Mouse (Mus musculus) limb, embryonic 15.5 days (tissue): ENCODE results near the gene Slc32a1. TPM values are rescaled to one million over a fixed set of nuclear protein-coding genes. Genes with fewer than 3 reads are reported as not detected.

ENCODE experiments used
- ATAC-seq: fragments of 200-750 bp; cut with Nextera tagmentation; 2 replicates; pipeline ENCODE4 v1.8.0; 2017; ENCODE audit warnings: low read depth, moderate TSS enrichment; ENCODE audit not compliant: insufficient number of reproducible peaks, low FRiP score, low TSS enrichment
- H3K27ac ChIP-seq: fragments of 300-500 bp; sonication (generic); 2 replicates; pipeline ENCODE4 v1.5.1; 2015; ENCODE audit warnings: moderate library complexity, mild to moderate bottlenecking, inconsistent platforms
- H3K27me3 ChIP-seq: fragments of 300-500 bp; sonication (generic); 2 replicates; pipeline ENCODE4 v1.6.1; 2015; ENCODE audit warnings: inconsistent platforms
- H3K36me3 ChIP-seq: fragments of 300-500 bp; sonication (generic); 2 replicates; pipeline ENCODE4 v1.6.1; 2015; ENCODE audit warnings: inconsistent platforms
- H3K4me1 ChIP-seq: fragments of 300-500 bp; sonication (generic); 2 replicates; pipeline ENCODE4 v1.6.1; 2015; ENCODE audit warnings: inconsistent platforms
- H3K4me2 ChIP-seq: fragments of 300-500 bp; sonication (generic); 2 replicates; pipeline ENCODE4 v1.6.1; 2015; ENCODE audit warnings: mild to moderate bottlenecking, inconsistent platforms
- H3K4me3 ChIP-seq: fragments of 300-500 bp; sonication (generic); 2 replicates; pipeline ENCODE4 v1.5.1; 2015; ENCODE audit warnings: mild to moderate bottlenecking, inconsistent platforms
- H3K9ac ChIP-seq: fragments of 300-500 bp; sonication (generic); 2 replicates; pipeline ENCODE4 v1.6.1; 2015; ENCODE audit warnings: inconsistent platforms
- H3K9me3 ChIP-seq: fragments of 300-500 bp; sonication (generic); 2 replicates; pipeline ENCODE4 v1.6.1; 2016; ENCODE audit warnings: inconsistent platforms
- WGBS: fragments of 180-500 bp; shearing (Covaris S2); methylation state at CpG from one replicate; pipeline ENCODE4 v1.1.7; 2015; 5-methylcytosine and 5-hydroxymethylcytosine counted together
- polyA plus RNA-seq: library from polyadenylated mRNA; unstranded; fragments of >200 nt; fragmentation: Nextera tagmentation; extraction: Ambion mirVana; gene quantifications from 2 replicates; pipeline ENCODE4 v1.2.1, GENCODE M21; 2015

Slc32a1 gene
- polyA plus RNA-seq, 1 experiment from 2014 or later = not detected

DNA sequence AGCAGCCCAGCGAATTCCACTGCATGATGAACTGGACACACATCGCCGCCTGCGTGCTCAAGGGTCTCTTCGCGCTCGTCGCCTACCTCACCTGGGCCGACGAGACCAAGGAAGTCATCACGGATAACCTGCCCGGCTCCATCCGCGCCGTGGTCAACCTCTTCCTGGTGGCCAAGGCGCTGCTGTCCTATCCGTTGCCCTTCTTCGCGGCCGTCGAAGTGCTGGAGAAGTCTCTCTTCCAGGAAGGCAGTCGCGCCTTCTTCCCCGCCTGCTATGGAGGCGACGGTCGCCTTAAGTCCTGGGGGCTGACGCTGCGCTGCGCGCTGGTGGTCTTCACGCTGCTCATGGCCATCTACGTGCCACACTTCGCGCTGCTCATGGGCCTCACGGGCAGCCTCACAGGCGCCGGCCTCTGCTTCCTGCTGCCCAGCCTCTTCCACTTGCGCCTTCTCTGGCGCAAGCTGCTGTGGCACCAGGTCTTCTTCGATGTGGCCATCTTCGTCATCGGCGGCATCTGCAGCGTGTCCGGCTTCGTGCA, 3.9 kb downstream of the Slc32a1 start:
- Histone ChIP-seq H3K9me3 (no peaks in the 10 kb centered on the region), H3K9ac (no peak overlapping the region), H3K27me3 (peaks cover 99% of the 10 kb centered on the region), H3K27ac (no peak overlapping the region), H3K4me2 (0 out of 2 replicates have a peak overlapping the region, but pooled peaks have one; percentile 29), H3K36me3 (no peaks in the 10 kb centered on the region), H3K4me1 (peaks cover 40% of the 10 kb centered on the region), H3K4me3 (peak overlapping the region; percentile 11)
- no peak for ATAC-seq
- WGBS = 2% methylated on average over 47 of the region's 47 CpGs

DNA sequence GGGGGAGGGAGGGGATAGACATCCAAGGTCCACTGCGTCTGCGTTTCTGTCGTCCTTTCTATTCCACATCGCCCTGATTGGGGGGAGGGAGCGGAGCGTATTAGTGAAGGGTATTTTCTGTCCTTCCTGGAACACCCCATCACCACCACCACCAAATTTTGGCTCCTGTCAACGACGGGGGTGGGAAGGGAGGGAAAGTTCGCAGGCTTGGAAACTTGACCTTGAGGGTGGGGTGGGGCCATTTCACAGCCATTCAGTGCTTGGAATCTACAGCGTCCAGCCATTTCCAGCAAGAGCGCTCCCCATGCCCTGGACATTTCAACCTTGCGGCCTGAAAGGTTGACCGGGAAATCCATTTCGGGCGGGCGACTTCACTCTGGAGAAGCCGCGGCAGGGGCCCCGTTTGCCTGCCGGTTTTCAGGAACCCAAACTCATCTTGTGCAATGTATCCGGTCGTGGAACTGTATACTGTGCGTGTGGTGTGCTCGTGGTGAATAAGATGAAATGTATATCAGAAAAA, 4.7 kb downstream of the Slc32a1 start:
- WGBS = 3% methylated on average over 21 of the region's 24 CpGs

DNA sequence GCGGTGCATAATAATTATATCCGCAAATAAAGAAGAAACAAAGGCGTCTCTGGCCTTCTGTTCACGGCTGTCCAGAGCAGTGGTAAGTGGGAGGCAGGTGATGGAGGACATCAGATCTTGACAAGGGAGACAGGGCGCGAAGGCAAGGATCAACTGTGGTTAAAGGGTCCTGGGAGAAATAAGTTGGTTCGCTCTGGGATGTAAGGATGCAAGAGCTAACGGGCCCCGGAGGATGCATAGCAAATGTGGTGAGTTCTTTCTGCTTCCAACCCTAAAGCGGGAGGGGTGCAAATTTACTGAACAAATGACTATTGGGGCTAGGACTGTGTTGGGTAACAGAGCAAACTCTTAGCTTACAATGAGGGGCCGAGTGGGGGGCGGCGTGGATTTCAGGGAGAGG, 5.1 kb downstream of the Slc32a1 start:
- no peak for ATAC-seq

More for the DNA sequence above, 4.7 kb downstream of the Slc32a1 start:
- Histone ChIP-seq H3K9ac (no peak overlapping the region), H3K9me3 (no peaks in the 10 kb centered on the region), H3K4me2 (0 out of 2 replicates have a peak overlapping the region, but pooled peaks have one; percentile 29), H3K36me3 (no peaks in the 10 kb centered on the region), H3K27ac (no peak overlapping the region), H3K27me3 (peaks cover 98% of the 10 kb centered on the region), H3K4me3 (peak overlapping the region; percentile 11; the same call in 1 of the 2 replicates), H3K4me1 (peaks cover 35% of the 10 kb centered on the region)
- ATAC-seq = no peak

DNA sequence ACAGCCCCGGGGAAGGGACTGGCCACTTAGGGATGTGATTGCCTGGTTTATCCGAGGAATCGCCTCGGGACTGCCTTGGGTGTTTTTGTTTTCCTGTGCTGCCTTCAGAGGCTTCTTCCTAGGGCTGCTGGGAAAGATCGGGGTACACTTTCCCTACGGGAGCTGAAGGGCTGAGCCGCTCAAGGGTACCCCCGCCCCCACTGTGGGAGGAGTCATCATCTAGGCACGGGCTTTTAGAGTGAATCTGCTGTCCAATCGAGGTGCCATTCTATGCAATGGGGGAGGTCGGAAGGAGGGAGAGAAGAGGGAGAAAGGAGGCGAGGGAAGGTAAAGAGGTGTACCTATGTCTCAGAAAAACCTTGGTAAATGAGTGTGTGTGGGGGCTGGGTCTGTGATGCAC, 5.7 kb downstream of the Slc32a1 start:
- Histone ChIP-seq H3K9ac (no peak overlapping the region), H3K4me1 (peaks cover 25% of the 10 kb centered on the region), H3K27ac (no peak overlapping the region), H3K4me2 (no peak overlapping the region), H3K36me3 (no peaks in the 10 kb centered on the region), H3K9me3 (no peaks in the 10 kb centered on the region), H3K4me3 (no peak overlapping the region), H3K27me3 (peaks cover 96% of the 10 kb centered on the region)
- ATAC-seq = no peak
- 1% methylated on average over 12 of the region's 12 CpGs for WGBS

More for the DNA sequence above, 5.1 kb downstream of the Slc32a1 start:
- WGBS = 4% methylated on average over 13 of the region's 13 CpGs
- Histone ChIP-seq H3K4me3 (no peak overlapping the region), H3K9ac (no peak overlapping the region), H3K27ac (no peak overlapping the region), H3K4me2 (no peak overlapping the region), H3K36me3 (no peaks in the 10 kb centered on the region), H3K27me3 (peaks cover 97% of the 10 kb centered on the region), H3K4me1 (peaks cover 31% of the 10 kb centered on the region), H3K9me3 (no peaks in the 10 kb centered on the region)

DNA sequence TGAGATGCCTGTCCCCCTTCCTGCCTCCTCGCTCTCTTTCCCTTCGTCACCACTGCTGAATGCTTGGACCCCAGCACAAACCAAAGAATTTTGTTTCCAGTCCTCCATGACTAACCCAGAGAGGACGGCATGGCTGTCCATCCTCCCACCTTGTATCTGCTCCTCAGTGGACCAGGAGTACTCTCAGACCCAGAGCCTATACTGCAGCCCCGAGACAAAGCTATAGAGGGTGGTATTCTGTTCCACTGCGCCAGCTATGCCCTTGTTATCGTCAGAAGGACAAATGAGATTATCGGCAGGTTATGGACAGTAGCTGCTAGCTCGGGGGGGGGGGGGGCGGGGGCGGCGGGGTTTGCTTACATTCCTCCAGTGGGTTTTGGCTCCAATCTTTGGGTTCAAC, 6.2 kb downstream of the Slc32a1 start:
- WGBS = 14% methylated on average over 11 of the region's 11 CpGs
- H3K4me2 ChIP-seq = no peak overlapping the region
- no peak for ATAC-seq

DNA sequence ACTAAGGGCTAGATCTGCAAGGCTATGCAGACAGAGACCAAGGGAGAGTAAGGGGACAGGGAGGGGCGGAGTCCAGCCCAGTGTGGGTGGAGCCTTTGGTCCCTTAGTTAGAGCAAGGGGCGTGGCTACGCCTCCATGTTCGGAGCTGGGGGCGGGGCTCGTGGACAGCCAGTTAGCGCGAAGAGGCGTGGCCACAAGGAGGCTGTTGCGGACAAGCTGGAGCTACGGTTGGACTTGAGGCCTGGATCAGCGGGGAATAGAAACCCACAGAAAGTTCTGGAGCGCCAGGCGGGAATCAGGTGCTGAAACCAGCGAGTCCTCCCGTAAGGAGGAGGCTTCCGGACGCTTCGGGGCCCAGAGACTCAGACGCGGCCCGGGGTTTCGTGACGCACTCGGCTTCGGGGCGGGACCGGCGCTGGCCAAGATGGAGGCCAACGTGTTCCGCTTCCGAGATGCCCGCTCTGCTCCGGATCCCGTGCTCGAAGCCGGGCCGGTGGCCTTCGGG, 14.2 kb downstream of the Slc32a1 start, which contains the start of gene Actr5:
TSS of gene Actr5 (plus strand) at position 171 of the 505 bp plus-strand sequence.
- Histone ChIP-seq H3K27me3 (peaks cover 22% of the 10 kb centered on the region), H3K36me3 (peaks cover 21% of the 10 kb centered on the region), H3K9ac (peak within 1 kb of the TSS; percentile 75), H3K27ac (peak within 1 kb of the TSS; percentile 95), H3K4me2 (peak within 1 kb of the TSS; percentile 72), H3K4me1 (peaks cover 9% of the 10 kb centered on the region), H3K4me3 (peak within 1 kb of the TSS; percentile 90), H3K9me3 (no peaks in the 10 kb centered on the region)
- ATAC-seq = peak; percentile 93
- WGBS = under 1% methylated on average over 39 of the region's 39 CpGs

More for the DNA sequence above, 6.2 kb downstream of the Slc32a1 start:
- Histone ChIP-seq H3K27ac (no peak overlapping the region), H3K36me3 (no peaks in the 10 kb centered on the region), H3K9me3 (no peaks in the 10 kb centered on the region), H3K4me1 (peaks cover 22% of the 10 kb centered on the region), H3K4me3 (no peak overlapping the region), H3K9ac (no peak overlapping the region), H3K27me3 (peaks cover 95% of the 10 kb centered on the region)

DNA sequence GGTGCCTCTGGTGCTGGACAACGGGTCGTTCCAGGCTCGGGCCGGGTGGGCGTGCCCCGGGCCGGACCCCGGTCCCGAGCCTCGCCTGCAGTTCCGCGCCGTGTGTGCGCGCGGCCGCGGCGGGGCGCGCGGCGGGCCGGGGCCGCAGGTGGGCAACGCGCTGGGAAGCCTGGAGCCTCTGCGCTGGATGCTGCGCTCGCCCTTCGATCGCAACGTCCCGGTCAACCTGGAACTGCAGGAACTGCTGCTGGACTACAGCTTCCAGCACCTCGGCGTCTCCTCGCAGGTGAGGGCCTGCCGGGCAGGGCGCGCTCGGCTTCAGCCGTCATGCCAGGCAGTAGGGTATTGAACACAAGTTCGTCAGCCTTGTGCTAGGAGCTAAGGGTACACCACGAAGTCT, 14.7 kb downstream of the Slc32a1 start:
- Histone ChIP-seq H3K9ac (peak overlapping the region; percentile 75), H3K27ac (peak overlapping the region; percentile 95), H3K4me3 (peak overlapping the region; percentile 90), H3K9me3 (no peaks in the 10 kb centered on the region), H3K27me3 (peaks cover 18% of the 10 kb centered on the region), H3K4me1 (peaks cover 9% of the 10 kb centered on the region), H3K36me3 (peaks cover 26% of the 10 kb centered on the region), H3K4me2 (peak overlapping the region; percentile 72)
- ATAC-seq = no peak; the same call in 1 of the 2 replicates
- WGBS = 0% methylated on average over 43 of the region's 44 CpGs

DNA sequence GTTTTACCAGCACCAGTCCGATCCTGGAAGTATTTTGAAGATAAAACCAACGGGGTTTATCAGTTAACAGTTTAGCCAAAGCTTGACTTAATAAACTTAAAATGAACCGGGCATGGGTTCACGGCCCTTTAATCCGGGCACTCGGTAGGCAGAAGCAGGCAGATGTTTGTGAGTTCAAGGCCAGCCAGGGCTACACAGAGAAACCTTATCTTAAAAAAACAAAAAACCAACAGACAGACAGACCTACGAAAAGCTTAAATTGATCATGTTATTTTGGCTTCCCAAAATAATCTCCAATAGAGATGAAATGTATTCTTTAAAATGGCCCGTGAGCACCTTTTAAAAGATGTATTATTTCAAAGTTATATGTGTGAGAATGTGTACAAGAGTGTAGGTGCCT, 15.1 kb downstream of the Slc32a1 start:
- H3K27me3 ChIP-seq = peaks cover 15% of the 10 kb centered on the region
- no peak overlapping the region for H3K27ac ChIP-seq
- H3K9ac ChIP-seq = peak overlapping the region; percentile 75
- peak overlapping the region; percentile 90 for H3K4me3 ChIP-seq
- peak overlapping the region; percentile 72 for H3K4me2 ChIP-seq
- H3K4me1 ChIP-seq = peaks cover 9% of the 10 kb centered on the region
- no peak for ATAC-seq
- H3K9me3 ChIP-seq = no peaks in the 10 kb centered on the region
- peaks cover 31% of the 10 kb centered on the region for H3K36me3 ChIP-seq
- WGBS = 37% methylated on average over 8 of the region's 8 CpGs

DNA sequence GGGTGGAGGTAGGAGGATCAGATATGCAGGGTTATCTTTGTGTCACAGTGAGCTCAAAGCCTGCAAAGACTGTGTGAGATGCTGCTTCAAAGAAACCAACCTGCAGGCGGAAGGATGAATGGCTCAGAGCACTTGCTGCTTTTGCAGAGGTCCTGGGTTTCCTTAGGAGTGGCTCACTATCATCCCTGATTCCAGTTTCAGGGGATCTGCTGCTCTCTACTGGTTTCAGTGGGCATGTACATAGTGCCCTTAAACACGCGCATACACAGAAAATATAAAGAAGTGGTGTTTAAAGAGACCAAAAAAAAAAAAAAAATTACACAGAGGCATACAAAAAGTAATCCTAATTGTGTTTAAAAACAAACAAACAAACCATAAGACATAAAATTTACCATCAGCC, 18.3 kb downstream of the Slc32a1 start:
- H3K27ac ChIP-seq = no peak overlapping the region
- no peak for ATAC-seq
- 80% methylated on average over 3 of the region's 3 CpGs for WGBS

DNA sequence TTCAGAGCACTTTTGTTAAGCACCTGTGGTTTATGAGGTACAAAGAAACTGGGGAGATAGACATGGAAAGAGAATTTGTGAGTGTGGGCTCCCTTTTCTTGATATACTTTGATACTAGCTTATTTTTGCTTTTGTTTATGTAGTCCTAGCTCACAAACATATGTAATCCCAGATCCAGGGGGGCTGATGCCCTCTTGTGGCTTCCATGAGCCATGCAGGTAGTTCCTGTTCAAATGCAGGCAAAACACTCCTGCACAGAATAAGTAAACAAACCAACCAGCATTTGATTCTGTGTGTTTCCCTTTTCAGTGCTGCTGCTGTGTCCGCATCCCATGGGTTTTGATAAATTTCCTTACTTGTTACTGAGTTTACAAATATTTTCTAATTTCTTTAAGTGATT, 18.8 kb downstream of the Slc32a1 start:
- H3K27me3 ChIP-seq = no peaks in the 10 kb centered on the region
- H3K4me3 ChIP-seq = no peak overlapping the region
- no peak overlapping the region for H3K4me2 ChIP-seq
- no peak for ATAC-seq
- H3K27ac ChIP-seq = no peak overlapping the region
- WGBS = 77% methylated on average over 1 of the region's 1 CpGs
- no peak overlapping the region for H3K9ac ChIP-seq
- no peaks in the 10 kb centered on the region for H3K9me3 ChIP-seq
- peaks cover 65% of the 10 kb centered on the region for H3K36me3 ChIP-seq
- peaks cover 9% of the 10 kb centered on the region for H3K4me1 ChIP-seq

More for the DNA sequence above, 18.3 kb downstream of the Slc32a1 start:
- no peak overlapping the region for H3K9ac ChIP-seq
- no peaks in the 10 kb centered on the region for H3K27me3 ChIP-seq
- peaks cover 62% of the 10 kb centered on the region for H3K36me3 ChIP-seq
- H3K4me1 ChIP-seq = peaks cover 9% of the 10 kb centered on the region
- H3K4me2 ChIP-seq = no peak overlapping the region
- H3K9me3 ChIP-seq = no peaks in the 10 kb centered on the region
- no peak overlapping the region for H3K4me3 ChIP-seq

DNA sequence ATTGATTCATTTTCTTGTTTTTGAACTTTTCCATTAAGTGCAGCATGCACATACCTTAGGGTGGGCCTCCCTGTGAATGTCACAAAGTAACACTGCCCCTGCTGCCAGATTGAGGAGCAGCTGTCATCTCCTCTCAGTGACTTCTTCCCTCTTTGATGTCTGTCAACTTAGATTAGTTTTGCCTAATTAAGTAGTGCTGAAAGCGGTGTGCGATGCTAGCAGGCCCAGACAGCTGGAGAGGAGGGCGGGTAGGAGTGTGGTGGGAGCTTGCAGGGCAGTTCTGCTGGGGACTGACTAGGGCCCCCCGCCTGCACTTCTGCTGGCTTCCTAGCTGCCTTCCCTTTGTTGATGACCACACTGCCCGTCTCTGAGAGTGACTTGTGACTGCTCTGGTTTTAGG, 21.3 kb downstream of the Slc32a1 start:
- Histone ChIP-seq H3K4me1 (no peaks in the 10 kb centered on the region), H3K36me3 (peaks cover 86% of the 10 kb centered on the region), H3K27ac (no peak overlapping the region), H3K9ac (no peak overlapping the region), H3K9me3 (no peaks in the 10 kb centered on the region), H3K4me3 (no peak overlapping the region), H3K4me2 (no peak overlapping the region), H3K27me3 (no peaks in the 10 kb centered on the region)
- ATAC-seq = no peak
- 80% methylated on average over 5 of the region's 5 CpGs for WGBS

DNA sequence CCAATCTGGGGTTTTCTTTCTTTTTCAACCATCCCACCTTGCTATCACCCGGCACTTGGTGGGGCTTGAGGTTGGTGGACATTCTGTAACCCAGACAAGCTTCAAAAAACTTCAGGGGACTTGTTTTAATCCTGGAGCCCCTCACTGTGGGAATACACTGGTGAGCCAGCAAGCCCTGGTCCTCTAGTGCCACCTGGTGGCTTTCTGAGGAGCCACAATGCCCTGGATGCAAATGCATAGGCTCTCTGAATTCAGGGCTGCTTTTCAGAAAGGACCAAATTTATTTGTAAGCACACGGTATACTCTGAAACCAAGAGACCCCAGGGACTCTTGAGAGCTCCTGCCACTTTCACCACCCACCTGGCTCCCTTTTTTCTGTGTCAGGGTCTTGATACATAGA, 31.3 kb downstream of the Slc32a1 start:
- H3K9ac ChIP-seq = no peak overlapping the region
- H3K27ac ChIP-seq = no peak overlapping the region
- H3K36me3 ChIP-seq = peaks cover 38% of the 10 kb centered on the region
- H3K9me3 ChIP-seq = no peaks in the 10 kb centered on the region
- H3K27me3 ChIP-seq = no peaks in the 10 kb centered on the region
- no peak overlapping the region for H3K4me2 ChIP-seq
- H3K4me1 ChIP-seq = no peaks in the 10 kb centered on the region
- 12% methylated on average over 2 of the region's 2 CpGs for WGBS
- no peak for ATAC-seq
- no peak overlapping the region for H3K4me3 ChIP-seq
